Mouse (Mus musculus): ENCODE results near the gene Hipk2. TPM values are rescaled to one million over a fixed set of nuclear protein-coding genes. Genes with fewer than 3 reads are reported as not detected.

The Hipk2 gene
- polyA plus RNA-seq, 1 experiment from 2014 or later: 20.4 TPM

DNA sequence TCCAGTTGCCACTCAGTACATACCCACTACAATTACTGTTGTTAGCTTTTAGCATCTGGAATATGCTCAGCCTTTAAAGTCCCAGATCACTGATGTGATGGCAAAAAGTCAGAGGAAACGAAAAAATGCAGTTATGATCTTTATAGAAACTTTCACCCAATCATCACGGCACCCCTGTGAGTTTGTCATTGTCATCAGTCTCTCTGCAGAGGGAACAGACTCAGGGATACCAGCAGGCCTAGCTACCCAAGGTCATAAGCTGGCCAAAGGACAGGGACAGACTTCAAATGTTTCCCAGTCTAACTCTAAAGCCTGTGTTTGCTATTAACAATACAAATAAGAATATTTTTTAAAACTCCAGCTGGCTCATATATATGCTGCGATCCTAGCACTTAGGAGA, 34.4 kb downstream of the Hipk2 start:
- ATAC-seq (replicated peaks; ENCODE audit: low FRiP score, low read depth): no peak
- 84% methylated on average over 3 of the region's 3 CpGs for WGBS
- H3K9me3 ChIP-seq (replicated peaks; ENCODE audit: low read length): no peaks in the 10 kb centered on the region
- H3K27ac ChIP-seq: no peak overlapping the region; the same call in 1 of the 2 replicates
- peaks cover 9% of the 10 kb centered on the region; the same call in 1 of the 2 replicates for H3K4me1 ChIP-seq (replicated peaks; ENCODE audit: insufficient read depth, low read length)
- no peak overlapping the region for H3K4me2 ChIP-seq (ENCODE audit: low read length)
- H3K9ac ChIP-seq (ENCODE audit: low read depth, low read length): no peak overlapping the region
- H3K36me3 ChIP-seq (ENCODE audit: insufficient read depth, low read length): no peaks in the 10 kb centered on the region
- H3K4me3 ChIP-seq (replicated peaks; ENCODE audit: low read depth, low read length): no peak overlapping the region
- no peaks in the 10 kb centered on the region for H3K27me3 ChIP-seq (ENCODE audit: insufficient read depth, low read length)
- no peak for TF ChIP-seq CTCF (IDR thresholded peaks at IDR 0.05; ENCODE audit: low read depth)
- DNase-seq (ENCODE audit: low spot score): no peak

DNA sequence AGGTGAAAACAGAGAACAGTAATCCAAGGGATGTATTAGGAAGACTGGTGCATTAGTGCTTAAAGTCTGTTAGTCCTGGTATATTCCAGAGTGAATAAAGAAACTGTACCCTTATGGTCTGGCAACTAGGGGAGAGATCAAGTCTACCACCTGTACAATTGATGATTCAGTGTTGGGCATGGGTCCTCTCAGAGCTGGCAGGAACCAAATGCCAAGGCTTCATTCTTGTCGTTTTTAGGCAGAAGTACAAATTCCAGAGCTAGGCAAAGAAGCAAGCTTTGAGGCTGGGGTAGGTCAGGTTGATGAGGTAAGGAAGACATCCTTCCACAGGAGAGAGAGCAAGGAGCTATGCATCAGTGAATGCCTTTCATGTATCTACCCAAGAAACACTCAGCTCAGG, 35.2 kb downstream of the Hipk2 start:
- WGBS: 75% methylated on average over 1 of the region's 1 CpGs
- no peak for TF ChIP-seq CTCF (IDR thresholded peaks at IDR 0.05; ENCODE audit: low read depth)
- no peak for DNase-seq (ENCODE audit: low spot score)
- Histone ChIP-seq H3K4me2 (ENCODE audit: low read length) (no peak overlapping the region), H3K9me3 (replicated peaks; ENCODE audit: low read length) (no peaks in the 10 kb centered on the region), H3K4me1 (replicated peaks; ENCODE audit: insufficient read depth, low read length) (peaks cover 5% of the 10 kb centered on the region; the same call in 1 of the 2 replicates), H3K36me3 (ENCODE audit: insufficient read depth, low read length) (no peaks in the 10 kb centered on the region), H3K9ac (ENCODE audit: low read depth, low read length) (no peak overlapping the region), H3K27me3 (ENCODE audit: insufficient read depth, low read length) (no peaks in the 10 kb centered on the region), H3K27ac (no peak overlapping the region; the same call in 1 of the 2 replicates), H3K4me3 (replicated peaks; ENCODE audit: low read depth, low read length) (no peak overlapping the region)
- ATAC-seq (replicated peaks; ENCODE audit: low FRiP score, low read depth): no peak

DNA sequence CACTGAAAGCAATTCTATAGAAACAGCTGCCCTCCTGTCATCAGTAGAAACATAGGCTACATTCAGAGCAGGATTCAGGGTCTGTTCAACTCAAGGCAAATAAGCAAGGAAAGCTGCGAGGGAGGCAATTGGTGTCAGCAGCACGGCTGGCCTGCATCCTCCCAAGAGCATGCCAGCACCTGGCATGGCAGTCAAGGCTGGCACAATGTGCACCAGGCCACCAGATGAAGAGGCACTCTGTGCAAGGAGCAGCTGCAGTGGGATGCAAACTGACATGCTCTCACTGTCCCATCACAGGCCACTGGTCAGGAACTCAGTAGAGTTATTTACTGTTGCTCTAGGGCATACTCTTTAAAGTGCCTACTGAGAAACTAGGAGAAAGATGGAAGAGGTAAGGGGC, 35.6 kb downstream of the Hipk2 start:
- Histone ChIP-seq H3K36me3 (ENCODE audit: insufficient read depth, low read length) (no peaks in the 10 kb centered on the region), H3K9ac (ENCODE audit: low read depth, low read length) (no peak overlapping the region), H3K27me3 (ENCODE audit: insufficient read depth, low read length) (no peaks in the 10 kb centered on the region), H3K27ac (no peak overlapping the region), H3K4me2 (ENCODE audit: low read length) (no peak overlapping the region), H3K4me1 (replicated peaks; ENCODE audit: insufficient read depth, low read length) (peaks cover 5% of the 10 kb centered on the region; the same call in 1 of the 2 replicates), H3K4me3 (replicated peaks; ENCODE audit: low read depth, low read length) (no peak overlapping the region), H3K9me3 (replicated peaks; ENCODE audit: low read length) (no peaks in the 10 kb centered on the region)
- ATAC-seq (replicated peaks; ENCODE audit: low FRiP score, low read depth) (no peak), DNase-seq (ENCODE audit: low spot score) (no peak)
- TF ChIP-seq CTCF (IDR thresholded peaks at IDR 0.05; ENCODE audit: low read depth): no peak
- WGBS: 76% methylated on average over 2 of the region's 2 CpGs

DNA sequence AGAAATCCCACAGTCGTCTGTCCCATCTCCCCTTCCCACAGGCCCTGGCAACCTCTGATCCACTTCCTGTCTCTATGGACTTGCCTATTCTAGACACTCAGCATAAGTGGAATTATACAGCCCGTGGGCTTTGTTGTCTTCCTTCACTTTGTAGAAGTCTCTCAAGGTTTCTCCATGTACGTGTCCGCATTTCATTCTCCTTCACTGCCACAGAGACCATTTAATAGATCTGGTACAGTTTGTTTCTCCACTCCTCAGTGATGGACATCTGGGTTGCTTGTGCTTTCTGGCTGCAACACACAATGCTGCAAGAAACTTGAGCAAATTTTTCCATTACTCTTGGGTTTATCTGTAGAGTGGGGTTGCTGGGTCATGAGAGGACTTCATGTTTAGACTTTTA, 36.1 kb downstream of the Hipk2 start:
- WGBS: 66% methylated on average over 4 of the region's 4 CpGs
- Histone ChIP-seq H3K9ac (ENCODE audit: low read depth, low read length) (no peak overlapping the region), H3K27me3 (ENCODE audit: insufficient read depth, low read length) (no peaks in the 10 kb centered on the region), H3K4me2 (ENCODE audit: low read length) (no peak overlapping the region), H3K27ac (no peak overlapping the region), H3K4me1 (replicated peaks; ENCODE audit: insufficient read depth, low read length) (peaks cover 5% of the 10 kb centered on the region; the same call in 1 of the 2 replicates), H3K4me3 (replicated peaks; ENCODE audit: low read depth, low read length) (no peak overlapping the region), H3K9me3 (replicated peaks; ENCODE audit: low read length) (no peaks in the 10 kb centered on the region), H3K36me3 (ENCODE audit: insufficient read depth, low read length) (no peaks in the 10 kb centered on the region)
- no peak for ATAC-seq (replicated peaks; ENCODE audit: low FRiP score, low read depth)
- TF ChIP-seq CTCF (IDR thresholded peaks at IDR 0.05; ENCODE audit: low read depth): no peak
- DNase-seq (ENCODE audit: low spot score): no peak

DNA sequence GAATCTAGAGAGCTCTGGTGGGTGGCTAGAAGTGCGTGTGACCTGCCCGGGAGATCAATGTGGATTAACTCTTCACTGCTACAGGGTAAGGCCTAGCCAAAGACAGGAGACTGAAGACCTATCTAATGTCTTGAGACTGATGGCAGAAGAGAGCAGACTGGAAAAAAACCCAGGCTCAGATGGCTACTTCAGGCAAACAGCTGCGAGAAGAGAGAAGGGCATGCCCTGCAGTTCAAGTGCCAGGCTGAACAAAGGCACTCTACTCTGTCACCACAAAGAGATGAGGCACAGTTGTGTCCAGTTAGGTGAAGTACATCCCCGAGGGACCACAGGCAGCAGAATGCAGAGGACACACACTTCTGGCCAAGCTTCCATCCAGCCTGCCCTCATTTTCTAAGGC, 37.9 kb downstream of the Hipk2 start:
- Histone ChIP-seq H3K4me1 (replicated peaks; ENCODE audit: insufficient read depth, low read length) (peaks cover 5% of the 10 kb centered on the region; the same call in 1 of the 2 replicates), H3K4me2 (ENCODE audit: low read length) (no peak overlapping the region), H3K9me3 (replicated peaks; ENCODE audit: low read length) (no peaks in the 10 kb centered on the region), H3K4me3 (replicated peaks; ENCODE audit: low read depth, low read length) (no peak overlapping the region), H3K36me3 (ENCODE audit: insufficient read depth, low read length) (no peaks in the 10 kb centered on the region), H3K27ac (no peak overlapping the region), H3K27me3 (ENCODE audit: insufficient read depth, low read length) (no peaks in the 10 kb centered on the region), H3K9ac (ENCODE audit: low read depth, low read length) (no peak overlapping the region)
- ATAC-seq (replicated peaks; ENCODE audit: low FRiP score, low read depth) (no peak), DNase-seq (ENCODE audit: low spot score) (no peak)
- WGBS: 75% methylated on average over 4 of the region's 4 CpGs
- TF ChIP-seq CTCF (IDR thresholded peaks at IDR 0.05; ENCODE audit: low read depth): no peak

DNA sequence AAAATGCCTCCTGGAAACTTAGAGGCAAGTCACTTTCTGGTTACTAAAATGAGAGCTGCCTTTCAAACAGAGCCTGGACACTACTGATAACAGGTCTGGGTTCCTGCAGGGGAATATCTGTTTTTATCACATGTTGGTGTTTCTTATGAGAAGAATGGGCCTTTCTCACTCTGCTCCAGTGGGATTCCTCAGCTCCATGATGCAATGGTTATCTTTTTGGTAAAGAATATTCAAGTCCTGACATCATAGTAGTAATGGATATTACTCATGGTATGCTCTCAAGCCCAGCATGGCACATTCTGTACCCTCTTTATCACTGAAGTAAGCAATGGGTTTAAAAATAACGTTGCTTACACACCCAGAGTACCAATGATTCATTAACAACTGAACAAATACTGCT, 40.7 kb downstream of the Hipk2 start:
- ATAC-seq (replicated peaks; ENCODE audit: low FRiP score, low read depth): no peak
- Histone ChIP-seq H3K36me3 (ENCODE audit: insufficient read depth, low read length) (no peaks in the 10 kb centered on the region), H3K9me3 (replicated peaks; ENCODE audit: low read length) (no peaks in the 10 kb centered on the region), H3K27ac (no peak overlapping the region), H3K4me3 (replicated peaks; ENCODE audit: low read depth, low read length) (no peak overlapping the region), H3K27me3 (ENCODE audit: insufficient read depth, low read length) (no peaks in the 10 kb centered on the region), H3K9ac (ENCODE audit: low read depth, low read length) (no peak overlapping the region), H3K4me2 (ENCODE audit: low read length) (no peak overlapping the region), H3K4me1 (replicated peaks; ENCODE audit: insufficient read depth, low read length) (no peaks in the 10 kb centered on the region)
- TF ChIP-seq CTCF (IDR thresholded peaks at IDR 0.05; ENCODE audit: low read depth): no peak
- DNase-seq (ENCODE audit: low spot score): no peak
- 85% methylated on average over 1 of the region's 1 CpGs for WGBS

DNA sequence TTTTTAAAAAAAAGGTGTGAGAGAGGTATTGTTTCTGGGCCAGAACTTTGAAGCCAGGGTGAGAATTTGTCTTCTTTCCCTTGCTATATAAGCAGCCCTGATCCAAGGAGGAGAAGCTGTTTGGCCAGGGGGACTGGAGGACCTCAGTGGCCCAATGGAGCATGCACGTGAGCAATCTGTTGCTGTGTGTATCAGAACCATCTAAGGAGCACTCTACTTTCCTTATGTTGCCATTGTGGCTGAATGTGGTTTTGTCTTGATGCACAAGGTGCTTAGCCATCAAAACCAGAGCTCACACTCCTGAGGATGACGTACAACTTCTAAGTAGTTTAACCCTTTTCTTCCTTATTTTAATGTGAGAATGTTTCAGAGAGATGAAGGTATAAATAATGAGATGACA, 41.2 kb downstream of the Hipk2 start:
- DNase-seq (ENCODE audit: low spot score): no peak
- Histone ChIP-seq H3K4me3 (replicated peaks; ENCODE audit: low read depth, low read length) (no peak overlapping the region), H3K9me3 (replicated peaks; ENCODE audit: low read length) (no peaks in the 10 kb centered on the region), H3K4me1 (replicated peaks; ENCODE audit: insufficient read depth, low read length) (no peaks in the 10 kb centered on the region), H3K27ac (no peak overlapping the region), H3K9ac (ENCODE audit: low read depth, low read length) (no peak overlapping the region), H3K36me3 (ENCODE audit: insufficient read depth, low read length) (no peaks in the 10 kb centered on the region), H3K27me3 (ENCODE audit: insufficient read depth, low read length) (no peaks in the 10 kb centered on the region), H3K4me2 (ENCODE audit: low read length) (no peak overlapping the region)
- WGBS: 57% methylated on average over 2 of the region's 2 CpGs
- ATAC-seq (replicated peaks; ENCODE audit: low FRiP score, low read depth): no peak
- no peak for TF ChIP-seq CTCF (IDR thresholded peaks at IDR 0.05; ENCODE audit: low read depth)
